Mouse (Mus musculus) spleen, adult 18-20 months (tissue): Measurements from ENCODE around the gene Slc29a4.

Experiments
- DNase-seq, 2 experiments: peaks; one replicate each; pipeline ENCODE4 v3.0.0; 2022; ENCODE audit warnings: mixed read lengths in 2 of 2

Slc29a4 gene

GRCm38 (mm10) chr5:142692248-142692647 lies at the start of gene Slc29a4:
Slc29a4 (plus strand) TSS chr5:142692512.
- no peak for DNase-seq

- DNase-seq, result no peak
Measured at GRCm38 (mm10) chr5:142648162-142648561, 44.1 kb upstream of the Slc29a4 start.

- no peak for DNase-seq
Measured at GRCm38 (mm10) chr5:142649460-142650050, 42.8 kb upstream of the Slc29a4 start.

- DNase-seq, result no peak
Measured at GRCm38 (mm10) chr5:142650390-142650789, 41.9 kb upstream of the Slc29a4 start.

- DNase-seq, result no peak
Measured at GRCm38 (mm10) chr5:142650794-142651497, 41.4 kb upstream of the Slc29a4 start.

GRCm38 (mm10) chr5:142652266-142652665 lies 40.0 kb upstream of the Slc29a4 start:
- no peak for DNase-seq

- DNase-seq, result no peak
Measured at GRCm38 (mm10) chr5:142660656-142661434, 31.5 kb upstream of the Slc29a4 start.

GRCm38 (mm10) chr5:142667921-142668320 lies 24.4 kb upstream of the Slc29a4 start:
- no peak for DNase-seq

- no peak for DNase-seq
Measured at GRCm38 (mm10) chr5:142668556-142669263, 23.6 kb upstream of the Slc29a4 start.

- DNase-seq, result no peak
Measured at GRCm38 (mm10) chr5:142669726-142670125, 22.6 kb upstream of the Slc29a4 start.

- no peak for DNase-seq
Measured at GRCm38 (mm10) chr5:142673082-142673481, 19.2 kb upstream of the Slc29a4 start.

- DNase-seq, result no peak
Measured at GRCm38 (mm10) chr5:142678141-142678571, 14.2 kb upstream of the Slc29a4 start.

GRCm38 (mm10) chr5:142679065-142679464 lies 13.2 kb upstream of the Slc29a4 start:
- DNase-seq, result no peak

GRCm38 (mm10) chr5:142681911-142682310 lies 10.4 kb upstream of the Slc29a4 start:
- DNase-seq, result no peak

- no peak for DNase-seq
Measured at GRCm38 (mm10) chr5:142682529-142682928, 9.8 kb upstream of the Slc29a4 start.

- no peak for DNase-seq
Measured at GRCm38 (mm10) chr5:142688866-142689265, 3.4 kb upstream of the Slc29a4 start.

- DNase-seq, result no peak
Measured at GRCm38 (mm10) chr5:142690343-142690742, 2.0 kb upstream of the Slc29a4 start.

- DNase-seq, result no peak
Measured at GRCm38 (mm10) chr5:142692971-142693737, 842 bp downstream of the Slc29a4 start.

- no peak for DNase-seq
Measured at GRCm38 (mm10) chr5:142693738-142694430, 1.6 kb downstream of the Slc29a4 start.

GRCm38 (mm10) chr5:142694627-142695340 lies 2.5 kb downstream of the Slc29a4 start:
- DNase-seq, result peak in 1 of 2 experiments; percentile 46

GRCm38 (mm10) chr5:142696258-142696657 lies 3.9 kb downstream of the Slc29a4 start:
- no peak for DNase-seq
